Mouse (Mus musculus) embryonic fibroblast, embryonic 13.5 days (primary cell): ENCODE measurements around the gene Ggt5.

ENCODE experiments used
- CTCF ChIP-seq: IDR thresholded peaks from 2 replicates; pipeline ENCODE4 v1.5.1; 2011; ENCODE audit warnings: mild to moderate bottlenecking, control low read depth, low read length, moderate library complexity, borderline replicate concordance; ENCODE audit not compliant: insufficient read depth
- POLR2A ChIP-seq: IDR thresholded peaks from 2 replicates; pipeline ENCODE4 v1.6.1; 2011; ENCODE audit warnings: low read depth, mild to moderate bottlenecking, control low read depth, low read length, moderate library complexity

DNA sequence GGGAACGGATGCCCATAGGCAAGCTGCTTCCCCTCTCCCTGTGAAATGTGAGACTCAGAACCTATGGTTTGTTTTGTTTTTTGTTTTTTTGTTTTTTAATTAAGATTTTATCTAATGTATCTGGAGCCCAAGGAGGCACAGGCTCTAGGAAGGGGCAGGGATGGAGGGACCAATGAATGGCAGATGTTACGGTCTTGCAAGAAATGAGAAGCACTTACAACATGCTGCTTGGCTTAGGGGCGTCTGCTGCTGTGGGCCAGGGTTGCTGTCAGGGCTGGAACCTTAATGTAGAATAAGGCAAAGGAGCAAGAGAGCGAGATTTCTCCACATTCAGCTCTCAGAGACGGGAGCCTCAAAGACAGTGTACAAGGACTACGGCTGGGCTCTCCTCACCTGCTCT is 33.6 kb upstream of the Ggt5 start:
- TF ChIP-seq CTCF (no peak), POLR2A (no peak)
